Mouse (Mus musculus) megakaryocyte, embryonic 14.5 days (primary cell): ENCODE data around the gene Ubl7. TPM values are rescaled to one million over a fixed set of nuclear protein-coding genes. Genes with fewer than 3 reads are reported as not detected.
A peak's percentile ranks its signal among the peaks of the same experiment; 100 is the strongest.

Experiments
- H3K27me3 ChIP-seq: replicated peaks from 2 replicates; pipeline ENCODE3; 2012; ENCODE audit warnings: inconsistent platforms
- H3K36me3 ChIP-seq: replicated peaks from 2 replicates; pipeline ENCODE3; 2012; ENCODE audit warnings: low read length, inconsistent platforms, mixed read lengths
- H3K4me1 ChIP-seq: 2 replicates; pipeline ENCODE4 v1.6.1; 2012; ENCODE audit warnings: inconsistent platforms
- H3K4me3 ChIP-seq: replicated peaks from 2 replicates; pipeline ENCODE3; 2012; ENCODE audit warnings: moderate library complexity, mild to moderate bottlenecking, inconsistent platforms
- H3K9me3 ChIP-seq: 2 replicates; pipeline ENCODE4 v1.6.1; 2012; ENCODE audit warnings: inconsistent platforms
- FLI1 ChIP-seq: IDR thresholded peaks from 2 replicates; pipeline ENCODE4 v1.6.1; 2012; ENCODE audit warnings: low read length, inconsistent platforms, mixed read lengths
- GATA1 ChIP-seq: IDR thresholded peaks from 3 replicates; pipeline ENCODE4 v1.6.1; 2012; ENCODE audit warnings: mixed read lengths, low read length, inconsistent platforms, borderline replicate concordance
- polyA plus RNA-seq: library from polyadenylated mRNA; stranded (reverse); fragments of >175 nt; gene quantifications from 2 replicates; pipeline ENCODE4 v1.2.3, GENCODE M21; 2012; ENCODE audit warnings: low replicate concordance; ENCODE audit not compliant: insufficient read depth

Ubl7 gene
- polyA plus RNA-seq, 1 experiment: 138 TPM

GRCm38 (mm10) chr9:57937171-57937570 is 26.4 kb downstream of the Ubl7 start:
- Histone ChIP-seq H3K4me1 (peaks cover 91% of the 10 kb centered on the region), H3K36me3 (peaks cover 15% of the 10 kb centered on the region), H3K27me3 (peaks cover 16% of the 10 kb centered on the region), H3K9me3 (no peaks in the 10 kb centered on the region), H3K4me3 (no peak overlapping the region)
- TF ChIP-seq FLI1 (no peak), GATA1 (no peak)

GRCm38 (mm10) chr9:57937651-57938050 is 26.9 kb downstream of the Ubl7 start:
- Histone ChIP-seq H3K36me3 (peaks cover 15% of the 10 kb centered on the region), H3K27me3 (peaks cover 18% of the 10 kb centered on the region), H3K4me1 (peaks cover 91% of the 10 kb centered on the region), H3K9me3 (no peaks in the 10 kb centered on the region), H3K4me3 (no peak overlapping the region)
- no peak for TF ChIP-seq FLI1
- no peak for TF ChIP-seq GATA1

GRCm38 (mm10) chr9:57938225-57939055 is 27.7 kb downstream of the Ubl7 start:
- peaks cover 9% of the 10 kb centered on the region for H3K36me3 ChIP-seq
- H3K27me3 ChIP-seq: peaks cover 23% of the 10 kb centered on the region
- H3K9me3 ChIP-seq: no peaks in the 10 kb centered on the region
- H3K4me1 ChIP-seq: peaks cover 91% of the 10 kb centered on the region
- TF ChIP-seq FLI1 (no peak), GATA1 (no peak)
- H3K4me3 ChIP-seq: peak overlapping the region; percentile 96

GRCm38 (mm10) chr9:57939431-57940348 is 28.9 kb downstream of the Ubl7 start, which contains the start of gene Sema7a:
TSS of gene Sema7a (plus strand) at chr9:57940112.
- TF ChIP-seq GATA1 (no peak), FLI1 (no peak)
- Histone ChIP-seq H3K9me3 (no peaks in the 10 kb centered on the region), H3K4me3 (peak within 1 kb of the TSS; percentile 96), H3K36me3 (peaks cover 6% of the 10 kb centered on the region), H3K4me1 (peaks cover 95% of the 10 kb centered on the region), H3K27me3 (peaks cover 23% of the 10 kb centered on the region)

- no peaks in the 10 kb centered on the region for H3K9me3 ChIP-seq
- H3K36me3 ChIP-seq: peaks cover 10% of the 10 kb centered on the region
- H3K4me3 ChIP-seq: peak overlapping the region; percentile 96
- TF ChIP-seq GATA1 (no peak), FLI1 (no peak)
- peaks cover 26% of the 10 kb centered on the region for H3K27me3 ChIP-seq
- H3K4me1 ChIP-seq: peaks cover 95% of the 10 kb centered on the region
Observed at GRCm38 (mm10) chr9:57940349-57940794, 29.6 kb downstream of the Ubl7 start.

GRCm38 (mm10) chr9:57940861-57941638 is 30.3 kb downstream of the Ubl7 start:
- H3K4me1 ChIP-seq: peaks cover 95% of the 10 kb centered on the region
- peak overlapping the region; percentile 96 for H3K4me3 ChIP-seq
- H3K27me3 ChIP-seq: peaks cover 29% of the 10 kb centered on the region
- peaks cover 11% of the 10 kb centered on the region for H3K36me3 ChIP-seq
- H3K9me3 ChIP-seq: no peaks in the 10 kb centered on the region
- TF ChIP-seq FLI1 (no peak), GATA1 (no peak)

- Histone ChIP-seq H3K4me1 (peaks cover 99% of the 10 kb centered on the region), H3K9me3 (no peaks in the 10 kb centered on the region), H3K27me3 (peaks cover 38% of the 10 kb centered on the region), H3K36me3 (peaks cover 10% of the 10 kb centered on the region), H3K4me3 (peak overlapping the region; percentile 96)
- TF ChIP-seq FLI1 (no peak), GATA1 (no peak)
Observed at GRCm38 (mm10) chr9:57942039-57942438, 31.3 kb downstream of the Ubl7 start.

GRCm38 (mm10) chr9:57943067-57943466 is 32.3 kb downstream of the Ubl7 start:
- H3K4me1 ChIP-seq: peaks cover 99% of the 10 kb centered on the region
- TF ChIP-seq GATA1: no peak
- TF ChIP-seq FLI1: no peak
- H3K36me3 ChIP-seq: peaks cover 5% of the 10 kb centered on the region
- peaks cover 44% of the 10 kb centered on the region for H3K27me3 ChIP-seq
- no peak overlapping the region for H3K4me3 ChIP-seq
- no peaks in the 10 kb centered on the region for H3K9me3 ChIP-seq

- TF ChIP-seq GATA1 (no peak), FLI1 (no peak)
- Histone ChIP-seq H3K9me3 (no peaks in the 10 kb centered on the region), H3K4me1 (peaks cover 99% of the 10 kb centered on the region), H3K36me3 (peaks cover 19% of the 10 kb centered on the region), H3K27me3 (peaks cover 51% of the 10 kb centered on the region), H3K4me3 (no peak overlapping the region)
Observed at GRCm38 (mm10) chr9:57944572-57944971, 33.8 kb downstream of the Ubl7 start.
